Mouse (Mus musculus): ENCODE measurements at regions not wholly inside any gene's neighbourhood (a gene's known extent, or its start where the extent isn't known, plus 50 kb on each side); places are given as distances from the start of the nearest gene placed in this dataset.

- no peak overlapping the region for H3K27ac ChIP-seq (replicated peaks in 1 of 2; ENCODE audit: control insufficient read depth in 1 of 2, insufficient read depth in 1 of 2, low read depth in 2 of 2, low read length in 2 of 2)
- no peak overlapping the region for H3K9ac ChIP-seq (ENCODE audit: low read length)
- 54% methylated on average over 1 of the region's 1 CpGs for WGBS
- no peaks in the 10 kb centered on the region for H3K9me3 ChIP-seq (ENCODE audit: control insufficient read depth, low read length)
- H3K4me3 ChIP-seq (ENCODE audit: control insufficient read depth in 1 of 2, insufficient read depth in 1 of 2, low read depth in 1 of 2, low read length in 2 of 2), result no peak overlapping the region
- no peaks in the 10 kb centered on the region for H3K4me1 ChIP-seq (ENCODE audit: control insufficient read depth in 2 of 2, insufficient read depth in 2 of 2, low read length in 2 of 2)
- no peaks in the 10 kb centered on the region for H3K27me3 ChIP-seq (ENCODE audit: control insufficient read depth, insufficient read depth, low read length)
- no peak for ATAC-seq (ENCODE audit: insufficient number of reproducible peaks, insufficient read depth, low FRiP score, low read depth)
- no peak overlapping the region for H3K4me2 ChIP-seq (ENCODE audit: low read length)
- H3K36me3 ChIP-seq (ENCODE audit: control insufficient read depth, insufficient read depth, low read length), result no peaks in the 10 kb centered on the region
These were observed 525.6 kb downstream of the Cd109 start for GRCm38 (mm10) chr9:79140970-79141369.

DNA sequence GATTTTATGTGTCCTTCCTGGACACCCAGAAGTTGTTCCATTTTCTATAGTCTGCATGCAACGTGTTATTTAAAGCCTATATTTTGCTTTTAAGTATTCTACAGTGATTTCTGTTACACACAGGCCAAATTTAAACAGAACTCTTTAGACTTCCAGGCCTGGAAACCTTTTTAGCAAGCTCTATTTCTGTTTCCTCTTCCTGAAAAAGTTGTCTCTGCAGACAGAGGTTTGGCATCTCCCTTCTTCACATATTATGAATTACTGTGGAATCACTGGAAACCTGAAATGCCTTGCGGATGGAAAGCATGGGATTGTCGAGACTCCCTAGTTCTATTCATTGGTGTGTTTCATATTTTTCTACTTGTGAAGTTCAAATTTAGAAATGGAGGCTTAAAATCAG lies 530.7 kb downstream of the Cd109 start:
- Histone ChIP-seq H3K27ac (replicated peaks in 1 of 2; ENCODE audit: control insufficient read depth in 1 of 2, insufficient read depth in 1 of 2, low read depth in 2 of 2, low read length in 2 of 2) (no peak overlapping the region), H3K9me3 (ENCODE audit: control insufficient read depth, low read length) (no peaks in the 10 kb centered on the region), H3K27me3 (ENCODE audit: control insufficient read depth, insufficient read depth, low read length) (no peaks in the 10 kb centered on the region), H3K4me2 (ENCODE audit: low read length) (no peak overlapping the region), H3K36me3 (ENCODE audit: control insufficient read depth, insufficient read depth, low read length) (no peaks in the 10 kb centered on the region), H3K4me1 (ENCODE audit: control insufficient read depth in 2 of 2, insufficient read depth in 2 of 2, low read length in 2 of 2) (no peaks in the 10 kb centered on the region), H3K4me3 (ENCODE audit: control insufficient read depth in 1 of 2, insufficient read depth in 1 of 2, low read depth in 1 of 2, low read length in 2 of 2) (no peak overlapping the region), H3K9ac (ENCODE audit: low read length) (no peak overlapping the region)
- 79% methylated on average over 3 of the region's 3 CpGs for WGBS
- ATAC-seq (ENCODE audit: insufficient number of reproducible peaks, insufficient read depth, low FRiP score, low read depth), result no peak

DNA sequence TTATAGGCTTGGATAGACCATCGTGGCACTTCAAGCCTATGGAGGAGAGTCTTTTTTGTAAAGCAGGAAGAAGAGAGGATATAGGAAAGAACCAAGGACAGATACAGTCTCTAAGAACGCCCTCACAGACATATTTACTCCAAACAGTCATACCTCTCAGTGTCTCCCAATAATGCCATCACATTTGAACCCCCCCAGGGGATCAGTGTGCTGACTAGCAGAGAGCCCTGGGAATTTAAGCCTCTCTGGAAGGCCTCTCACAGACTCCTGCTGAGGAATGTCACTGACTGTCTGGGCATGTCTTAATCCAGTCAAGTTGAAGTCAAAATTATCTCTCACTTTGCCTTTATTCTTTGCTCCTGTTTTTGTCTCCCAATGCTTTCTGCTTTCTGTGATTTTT lies 550.2 kb downstream of the Cd109 start:
- no peaks in the 10 kb centered on the region for H3K4me1 ChIP-seq (ENCODE audit: control insufficient read depth in 2 of 2, insufficient read depth in 2 of 2, low read length in 2 of 2)
- H3K36me3 ChIP-seq (ENCODE audit: control insufficient read depth, insufficient read depth, low read length), result no peaks in the 10 kb centered on the region
- H3K4me3 ChIP-seq (ENCODE audit: control insufficient read depth in 1 of 2, insufficient read depth in 1 of 2, low read depth in 1 of 2, low read length in 2 of 2), result no peak overlapping the region
- 58% methylated on average over 2 of the region's 2 CpGs for WGBS
- no peak for ATAC-seq (ENCODE audit: insufficient number of reproducible peaks, insufficient read depth, low FRiP score, low read depth)
- H3K27ac ChIP-seq (replicated peaks in 1 of 2; ENCODE audit: control insufficient read depth in 1 of 2, insufficient read depth in 1 of 2, low read depth in 2 of 2, low read length in 2 of 2), result no peak overlapping the region
- H3K9ac ChIP-seq (ENCODE audit: low read length), result no peak overlapping the region
- no peaks in the 10 kb centered on the region for H3K27me3 ChIP-seq (ENCODE audit: control insufficient read depth, insufficient read depth, low read length)
- no peak overlapping the region for H3K4me2 ChIP-seq (ENCODE audit: low read length)
- H3K9me3 ChIP-seq (ENCODE audit: control insufficient read depth, low read length), result no peaks in the 10 kb centered on the region

- Histone ChIP-seq H3K4me3 (ENCODE audit: control insufficient read depth in 1 of 2, insufficient read depth in 1 of 2, low read depth in 1 of 2, low read length in 2 of 2) (no peak overlapping the region), H3K4me2 (ENCODE audit: low read length) (no peak overlapping the region), H3K27ac (replicated peaks in 1 of 2; ENCODE audit: control insufficient read depth in 1 of 2, insufficient read depth in 1 of 2, low read depth in 2 of 2, low read length in 2 of 2) (no peak overlapping the region), H3K27me3 (ENCODE audit: control insufficient read depth, insufficient read depth, low read length) (no peaks in the 10 kb centered on the region), H3K9ac (ENCODE audit: low read length) (no peak overlapping the region), H3K9me3 (ENCODE audit: control insufficient read depth, low read length) (no peaks in the 10 kb centered on the region), H3K4me1 (ENCODE audit: control insufficient read depth in 2 of 2, insufficient read depth in 2 of 2, low read length in 2 of 2) (no peaks in the 10 kb centered on the region), H3K36me3 (ENCODE audit: control insufficient read depth, insufficient read depth, low read length) (no peaks in the 10 kb centered on the region)
- no peak for ATAC-seq (ENCODE audit: insufficient number of reproducible peaks, insufficient read depth, low FRiP score, low read depth)
These were observed 545.6 kb downstream of the Col12a1 start for GRCm38 (mm10) chr9:79173036-79173435.

DNA sequence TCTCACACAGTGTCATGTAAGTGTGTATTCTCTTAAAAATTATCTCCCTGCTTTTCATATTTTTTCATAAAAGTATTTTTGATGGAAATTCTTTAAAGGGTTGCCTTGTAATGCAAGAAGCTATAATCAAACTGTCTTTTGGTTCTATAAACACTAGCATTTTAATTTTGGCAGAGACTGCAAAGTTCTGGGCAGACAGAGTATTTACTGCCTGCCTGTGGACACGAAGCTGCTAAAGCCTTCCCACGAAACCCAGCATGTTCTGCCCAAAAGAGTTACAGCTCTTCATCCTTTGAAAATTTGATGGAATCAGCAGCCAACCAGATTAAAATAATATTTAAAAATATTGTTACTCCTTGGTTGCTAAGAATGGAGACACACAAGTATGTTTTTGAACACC lies 538.7 kb downstream of the Col12a1 start:
- H3K4me1 ChIP-seq (ENCODE audit: control insufficient read depth in 2 of 2, insufficient read depth in 2 of 2, low read length in 2 of 2), result no peaks in the 10 kb centered on the region
- H3K27me3 ChIP-seq (ENCODE audit: control insufficient read depth, insufficient read depth, low read length), result no peaks in the 10 kb centered on the region
- H3K4me2 ChIP-seq (ENCODE audit: low read length), result no peak overlapping the region
- no peaks in the 10 kb centered on the region for H3K9me3 ChIP-seq (ENCODE audit: control insufficient read depth, low read length)
- H3K4me3 ChIP-seq (ENCODE audit: control insufficient read depth in 1 of 2, insufficient read depth in 1 of 2, low read depth in 1 of 2, low read length in 2 of 2), result no peak overlapping the region
- H3K9ac ChIP-seq (ENCODE audit: low read length), result no peak overlapping the region
- no peaks in the 10 kb centered on the region for H3K36me3 ChIP-seq (ENCODE audit: control insufficient read depth, insufficient read depth, low read length)
- WGBS, result 85% methylated on average over 2 of the region's 2 CpGs
- H3K27ac ChIP-seq (replicated peaks in 1 of 2; ENCODE audit: control insufficient read depth in 1 of 2, insufficient read depth in 1 of 2, low read depth in 2 of 2, low read length in 2 of 2), result no peak overlapping the region
- no peak for ATAC-seq (ENCODE audit: insufficient number of reproducible peaks, insufficient read depth, low FRiP score, low read depth)

DNA sequence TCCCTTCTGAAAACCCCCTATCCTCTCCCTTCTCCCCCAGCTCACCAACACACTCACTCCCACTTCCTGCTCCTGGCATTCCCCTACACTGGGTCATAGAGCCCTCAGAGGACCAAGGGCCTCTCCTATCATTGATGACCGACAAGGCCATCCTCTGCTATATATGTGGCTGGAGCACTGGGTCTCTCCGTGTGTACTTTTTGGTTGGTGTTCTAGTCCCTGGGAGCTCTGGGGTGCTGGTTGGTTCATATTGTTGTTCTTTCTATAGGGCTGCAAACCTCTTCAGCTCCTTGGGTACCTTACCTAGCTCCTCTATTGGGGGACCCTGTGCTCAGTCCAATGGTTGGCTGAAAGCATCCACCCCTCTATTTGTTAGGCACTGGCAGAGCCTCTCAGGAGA lies 523.2 kb downstream of the Col12a1 start:
- H3K9me3 ChIP-seq (ENCODE audit: control insufficient read depth, low read length), result no peaks in the 10 kb centered on the region
- H3K9ac ChIP-seq (ENCODE audit: low read length), result no peak overlapping the region
- H3K4me3 ChIP-seq (ENCODE audit: control insufficient read depth in 1 of 2, insufficient read depth in 1 of 2, low read depth in 1 of 2, low read length in 2 of 2), result no peak overlapping the region
- no peak overlapping the region for H3K27ac ChIP-seq (replicated peaks in 1 of 2; ENCODE audit: control insufficient read depth in 1 of 2, insufficient read depth in 1 of 2, low read depth in 2 of 2, low read length in 2 of 2)
- no peaks in the 10 kb centered on the region for H3K27me3 ChIP-seq (ENCODE audit: control insufficient read depth, insufficient read depth, low read length)
- 78% methylated on average over 2 of the region's 2 CpGs for WGBS
- H3K36me3 ChIP-seq (ENCODE audit: control insufficient read depth, insufficient read depth, low read length), result no peaks in the 10 kb centered on the region
- no peaks in the 10 kb centered on the region for H3K4me1 ChIP-seq (ENCODE audit: control insufficient read depth in 2 of 2, insufficient read depth in 2 of 2, low read length in 2 of 2)
- no peak for ATAC-seq (ENCODE audit: insufficient number of reproducible peaks, insufficient read depth, low FRiP score, low read depth)
- no peak overlapping the region for H3K4me2 ChIP-seq (ENCODE audit: low read length)

GRCm38 (mm10) chr9:79201755-79202154 lies 516.9 kb downstream of the Col12a1 start:
- ATAC-seq (ENCODE audit: insufficient number of reproducible peaks, insufficient read depth, low FRiP score, low read depth), result no peak
- no peaks in the 10 kb centered on the region for H3K36me3 ChIP-seq (ENCODE audit: control insufficient read depth, insufficient read depth, low read length)
- no peaks in the 10 kb centered on the region for H3K4me1 ChIP-seq (ENCODE audit: control insufficient read depth in 2 of 2, insufficient read depth in 2 of 2, low read length in 2 of 2)
- no peak overlapping the region for H3K9ac ChIP-seq (ENCODE audit: low read length)
- 54% methylated on average over 3 of the region's 3 CpGs for WGBS
- no peak overlapping the region for H3K4me3 ChIP-seq (ENCODE audit: control insufficient read depth in 1 of 2, insufficient read depth in 1 of 2, low read depth in 1 of 2, low read length in 2 of 2)
- H3K4me2 ChIP-seq (ENCODE audit: low read length), result no peak overlapping the region
- no peaks in the 10 kb centered on the region for H3K9me3 ChIP-seq (ENCODE audit: control insufficient read depth, low read length)
- no peaks in the 10 kb centered on the region for H3K27me3 ChIP-seq (ENCODE audit: control insufficient read depth, insufficient read depth, low read length)
- H3K27ac ChIP-seq (replicated peaks in 1 of 2; ENCODE audit: control insufficient read depth in 1 of 2, insufficient read depth in 1 of 2, low read depth in 2 of 2, low read length in 2 of 2), result no peak overlapping the region

- WGBS, result 65% methylated on average over 6 of the region's 6 CpGs
- H3K27me3 ChIP-seq (ENCODE audit: control insufficient read depth, insufficient read depth, low read length), result no peaks in the 10 kb centered on the region
- H3K27ac ChIP-seq (replicated peaks in 1 of 2; ENCODE audit: control insufficient read depth in 1 of 2, insufficient read depth in 1 of 2, low read depth in 2 of 2, low read length in 2 of 2), result no peak overlapping the region
- no peaks in the 10 kb centered on the region for H3K36me3 ChIP-seq (ENCODE audit: control insufficient read depth, insufficient read depth, low read length)
- H3K4me3 ChIP-seq (ENCODE audit: control insufficient read depth in 1 of 2, insufficient read depth in 1 of 2, low read depth in 1 of 2, low read length in 2 of 2), result no peak overlapping the region
- H3K9me3 ChIP-seq (ENCODE audit: control insufficient read depth, low read length), result no peaks in the 10 kb centered on the region
- H3K4me1 ChIP-seq (ENCODE audit: control insufficient read depth in 2 of 2, insufficient read depth in 2 of 2, low read length in 2 of 2), result peaks cover 0 to 14% of the 10 kb centered on the region in 2 experiments; a peak in 3 of 4 replicates
- H3K9ac ChIP-seq (ENCODE audit: low read length), result no peak overlapping the region
- ATAC-seq (ENCODE audit: insufficient number of reproducible peaks, insufficient read depth, low FRiP score, low read depth), result no peak
- H3K4me2 ChIP-seq (ENCODE audit: low read length), result no peak overlapping the region
These were observed 505.3 kb downstream of the Col12a1 start for GRCm38 (mm10) chr9:79213364-79213763.

Measured in heart, embryonic 14.5 days (tissue).